Mouse (Mus musculus): ENCODE measurements at regions not wholly inside any gene's neighbourhood (a gene's known extent, or its start where the extent isn't known, plus 50 kb on each side); places are given as distances from the start of the nearest gene placed in this dataset.
A peak's percentile ranks its signal among the peaks of the same experiment; 100 is the strongest.

DNA sequence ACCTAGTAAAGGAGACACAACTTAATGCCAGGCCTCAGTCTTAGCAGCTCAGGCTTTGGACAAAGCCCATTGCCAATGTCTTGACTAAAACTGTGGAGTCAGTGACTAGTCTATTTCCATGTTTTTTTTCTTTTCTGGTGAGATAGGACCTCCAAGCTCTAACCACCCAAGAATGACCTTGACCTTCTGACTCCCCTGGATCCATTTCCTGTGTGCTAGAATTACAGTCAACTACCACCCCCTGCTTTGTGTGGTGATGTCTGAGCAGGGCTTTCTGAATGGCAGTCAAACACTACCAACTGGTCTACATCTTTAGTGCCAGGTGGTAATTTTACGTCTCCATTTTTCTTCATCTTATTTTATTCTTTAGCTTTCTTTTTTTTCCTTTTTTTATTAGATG is 51.3 kb upstream of the Rnf138rt1 start:
- Histone ChIP-seq H3K27me3 (ENCODE audit: insufficient read depth, low read length) (no peaks in the 10 kb centered on the region), H3K4me3 (ENCODE audit: low read depth, low read length) (no peak overlapping the region), H3K9ac (no peak overlapping the region), H3K4me1 (ENCODE audit: insufficient read depth) (no peaks in the 10 kb centered on the region), H3K9me3 (ENCODE audit: low read length) (no peaks in the 10 kb centered on the region), H3K36me3 (ENCODE audit: insufficient read depth) (no peaks in the 10 kb centered on the region), H3K4me2 (ENCODE audit: low read depth) (no peak overlapping the region), H3K27ac (ENCODE audit: low read depth, low read length) (no peak overlapping the region)
- DNase-seq (no peak), ATAC-seq (no peak)
- TF ChIP-seq CTCF (IDR thresholded peaks at IDR 0.05; ENCODE audit: low read depth): no peak
- WGBS: 100% methylated on average over 1 of the region's 1 CpGs

DNA sequence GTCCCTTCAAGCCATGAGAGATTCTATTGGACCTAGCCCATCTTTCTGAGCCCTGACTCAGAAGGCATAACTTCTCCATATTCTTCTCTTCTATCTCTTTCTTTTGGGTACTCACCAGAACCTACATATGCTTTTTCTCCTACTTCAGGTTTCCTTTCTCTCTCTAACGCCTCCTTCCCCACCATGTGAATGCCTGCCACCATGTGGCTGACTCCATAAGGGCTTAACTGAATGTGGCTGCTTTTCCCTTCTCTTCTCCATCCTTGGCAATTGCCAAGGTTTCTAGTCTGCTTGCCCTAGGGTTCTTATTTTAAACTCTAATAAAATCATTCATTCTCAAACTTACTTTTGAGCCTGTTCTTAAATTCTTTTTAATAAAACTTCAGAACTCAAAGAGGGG is 53.7 kb upstream of the Rnf138rt1 start:
- Histone ChIP-seq H3K27me3 (ENCODE audit: insufficient read depth, low read length) (no peaks in the 10 kb centered on the region), H3K4me1 (ENCODE audit: insufficient read depth) (no peaks in the 10 kb centered on the region), H3K4me2 (ENCODE audit: low read depth) (no peak overlapping the region), H3K9ac (no peak overlapping the region), H3K9me3 (ENCODE audit: low read length) (no peaks in the 10 kb centered on the region), H3K36me3 (ENCODE audit: insufficient read depth) (no peaks in the 10 kb centered on the region), H3K4me3 (ENCODE audit: low read depth, low read length) (no peak overlapping the region), H3K27ac (ENCODE audit: low read depth, low read length) (no peak overlapping the region)
- ATAC-seq (no peak), DNase-seq (peak; percentile 13)
- WGBS: 33% methylated on average over 1 of the region's 1 CpGs
- peak; percentile 45 for TF ChIP-seq CTCF (IDR thresholded peaks at IDR 0.05; ENCODE audit: low read depth)

DNA sequence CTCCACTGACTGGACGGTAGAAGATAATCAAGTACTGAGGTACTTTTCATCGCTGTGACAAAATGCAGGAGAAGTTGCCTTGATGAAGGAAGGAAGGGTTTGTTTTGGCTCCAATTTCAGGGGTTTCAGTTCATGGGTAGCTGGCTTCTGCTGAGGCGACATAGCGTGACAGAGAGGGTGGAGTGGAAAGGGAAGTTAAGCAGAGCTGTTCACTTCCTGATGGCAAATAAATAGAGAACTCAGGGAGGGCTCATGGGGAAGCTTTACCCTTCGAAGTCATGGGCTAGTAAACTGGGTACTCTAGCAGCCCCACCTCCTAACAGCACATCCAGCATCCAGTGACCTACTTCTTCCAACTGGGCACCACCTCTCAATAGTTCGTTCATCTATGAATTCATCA is 61.2 kb upstream of the Rnf138rt1 start:
- no peak overlapping the region for H3K9ac ChIP-seq
- no peaks in the 10 kb centered on the region for H3K36me3 ChIP-seq (ENCODE audit: insufficient read depth)
- WGBS: 78% methylated on average over 6 of the region's 6 CpGs
- ATAC-seq: no peak
- H3K4me3 ChIP-seq (ENCODE audit: low read depth, low read length): no peak overlapping the region
- H3K27me3 ChIP-seq (ENCODE audit: insufficient read depth, low read length): no peaks in the 10 kb centered on the region
- no peaks in the 10 kb centered on the region for H3K4me1 ChIP-seq (ENCODE audit: insufficient read depth)
- H3K27ac ChIP-seq (ENCODE audit: low read depth, low read length): no peak overlapping the region
- no peaks in the 10 kb centered on the region for H3K9me3 ChIP-seq (ENCODE audit: low read length)
- no peak for DNase-seq
- H3K4me2 ChIP-seq (ENCODE audit: low read depth): no peak overlapping the region
- TF ChIP-seq CTCF (IDR thresholded peaks at IDR 0.05; ENCODE audit: low read depth): no peak

DNA sequence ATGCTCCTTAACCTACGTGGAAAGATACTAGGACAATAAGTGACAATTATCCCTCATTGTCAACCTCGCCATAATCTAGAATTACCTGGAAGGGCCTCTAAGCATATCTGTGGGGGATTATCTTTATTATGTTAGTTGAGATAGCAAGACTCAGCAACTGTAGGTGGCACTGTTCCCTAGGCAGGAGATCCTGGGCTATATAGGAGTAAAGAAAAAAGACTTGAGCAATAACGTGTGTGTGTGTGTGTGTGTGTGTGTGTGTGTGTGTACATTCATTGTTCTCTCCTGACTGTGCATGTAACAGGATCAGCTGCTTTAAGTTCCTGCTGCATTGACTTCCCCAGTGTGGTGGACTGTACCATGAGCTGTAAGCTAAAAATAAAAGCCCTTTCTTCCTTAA is 66.3 kb upstream of the Rnf138rt1 start:
- H3K4me2 ChIP-seq (ENCODE audit: low read depth): no peak overlapping the region
- ATAC-seq: no peak
- TF ChIP-seq CTCF (IDR thresholded peaks at IDR 0.05; ENCODE audit: low read depth): no peak
- H3K36me3 ChIP-seq (ENCODE audit: insufficient read depth): no peaks in the 10 kb centered on the region
- no peaks in the 10 kb centered on the region for H3K4me1 ChIP-seq (ENCODE audit: insufficient read depth)
- no peak for DNase-seq
- H3K4me3 ChIP-seq (ENCODE audit: low read depth, low read length): no peak overlapping the region
- H3K27ac ChIP-seq (ENCODE audit: low read depth, low read length): no peak overlapping the region
- no peak overlapping the region for H3K9ac ChIP-seq
- 51% methylated on average over 3 of the region's 3 CpGs for WGBS
- H3K9me3 ChIP-seq (ENCODE audit: low read length): no peaks in the 10 kb centered on the region
- no peaks in the 10 kb centered on the region for H3K27me3 ChIP-seq (ENCODE audit: insufficient read depth, low read length)

DNA sequence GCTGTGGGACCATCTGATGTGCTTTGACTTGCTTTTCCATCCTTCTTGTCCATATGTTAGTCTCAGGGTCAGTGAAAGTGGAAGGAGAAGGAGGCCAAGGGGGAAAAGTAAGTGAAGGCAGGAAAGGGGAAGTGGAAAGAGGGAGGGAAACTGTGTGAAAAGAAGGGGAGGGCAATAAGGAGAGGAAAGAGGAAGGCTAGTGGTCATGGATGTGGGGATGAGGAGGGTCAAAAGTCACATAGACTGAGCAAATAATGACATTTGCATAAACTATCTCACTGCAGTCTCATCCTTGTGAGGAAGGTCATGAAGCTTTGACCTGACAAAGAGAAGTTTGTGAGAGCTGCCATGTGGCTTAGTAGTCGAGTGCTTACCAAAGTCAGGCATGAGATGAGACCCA is 63.4 kb upstream of the Ap1s2 start:
- Histone ChIP-seq H3K27ac (ENCODE audit: low read depth, low read length) (no peak overlapping the region), H3K4me3 (ENCODE audit: low read depth, low read length) (no peak overlapping the region), H3K9ac (no peak overlapping the region), H3K4me2 (ENCODE audit: low read depth) (no peak overlapping the region), H3K4me1 (ENCODE audit: insufficient read depth) (no peaks in the 10 kb centered on the region), H3K36me3 (ENCODE audit: insufficient read depth) (no peaks in the 10 kb centered on the region), H3K27me3 (ENCODE audit: insufficient read depth, low read length) (no peaks in the 10 kb centered on the region), H3K9me3 (ENCODE audit: low read length) (no peaks in the 10 kb centered on the region)
- TF ChIP-seq CTCF (IDR thresholded peaks at IDR 0.05; ENCODE audit: low read depth): no peak
- DNase-seq (no peak), ATAC-seq (no peak)
- 67% methylated on average over 1 of the region's 1 CpGs for WGBS

DNA sequence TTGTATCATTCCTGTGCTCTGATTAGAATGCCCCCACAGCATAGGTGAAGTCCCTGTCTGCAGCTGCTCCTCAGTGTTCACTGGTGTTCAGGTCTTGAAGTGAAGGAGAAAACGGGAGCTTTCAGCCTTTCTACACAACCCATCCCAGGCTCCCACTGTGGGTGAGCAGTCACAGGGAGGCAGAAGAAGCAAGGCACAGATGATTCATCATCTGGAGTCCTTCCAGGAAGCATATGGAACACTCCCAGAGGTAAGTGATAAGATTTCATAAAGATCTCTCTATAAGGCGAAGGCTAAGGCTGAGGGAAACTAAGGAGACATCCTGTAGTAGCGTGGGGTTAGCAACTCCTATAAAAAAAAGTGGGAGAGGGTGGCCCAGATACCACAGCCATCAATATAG is 61.9 kb upstream of the Ap1s2 start:
- 86% methylated on average over 3 of the region's 3 CpGs for WGBS
- Histone ChIP-seq H3K9ac (no peak overlapping the region), H3K4me3 (ENCODE audit: low read depth, low read length) (no peak overlapping the region), H3K4me2 (ENCODE audit: low read depth) (no peak overlapping the region), H3K27me3 (ENCODE audit: insufficient read depth, low read length) (no peaks in the 10 kb centered on the region), H3K27ac (ENCODE audit: low read depth, low read length) (no peak overlapping the region), H3K4me1 (ENCODE audit: insufficient read depth) (no peaks in the 10 kb centered on the region), H3K9me3 (ENCODE audit: low read length) (no peaks in the 10 kb centered on the region), H3K36me3 (ENCODE audit: insufficient read depth) (no peaks in the 10 kb centered on the region)
- TF ChIP-seq CTCF (IDR thresholded peaks at IDR 0.05; ENCODE audit: low read depth): no peak
- DNase-seq (no peak), ATAC-seq (no peak)

DNA sequence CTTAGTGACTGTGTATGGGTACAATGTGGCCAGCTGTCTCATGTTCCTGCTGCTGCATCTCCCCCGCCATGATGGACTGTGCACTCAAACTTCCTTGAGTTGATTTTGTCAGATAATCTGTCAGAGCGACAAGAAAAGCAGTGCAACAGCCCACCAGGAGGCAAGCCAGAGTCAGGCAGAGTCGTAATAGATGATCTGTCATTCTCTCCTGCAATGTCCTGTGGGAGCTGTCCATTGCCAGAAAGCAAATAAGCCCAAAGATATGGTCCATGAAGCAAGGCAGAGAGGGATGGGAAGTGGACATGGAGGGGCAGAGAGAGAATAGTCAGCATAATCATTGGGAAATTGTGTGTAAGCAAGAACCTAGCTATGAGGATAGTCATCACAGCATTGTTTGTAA is 61.2 kb upstream of the Ap1s2 start:
- Histone ChIP-seq H3K27me3 (ENCODE audit: insufficient read depth, low read length) (no peaks in the 10 kb centered on the region), H3K27ac (ENCODE audit: low read depth, low read length) (no peak overlapping the region), H3K9ac (no peak overlapping the region), H3K4me3 (ENCODE audit: low read depth, low read length) (no peak overlapping the region), H3K4me1 (ENCODE audit: insufficient read depth) (no peaks in the 10 kb centered on the region), H3K9me3 (ENCODE audit: low read length) (no peaks in the 10 kb centered on the region), H3K36me3 (ENCODE audit: insufficient read depth) (no peaks in the 10 kb centered on the region), H3K4me2 (ENCODE audit: low read depth) (no peak overlapping the region)
- no peak for ATAC-seq
- TF ChIP-seq CTCF (IDR thresholded peaks at IDR 0.05; ENCODE audit: low read depth): no peak
- WGBS: 61% methylated on average over 3 of the region's 3 CpGs
- no peak for DNase-seq

Measured in forebrain, postnatal 0 days (tissue).